Mouse (Mus musculus) hindbrain, embryonic 16.5 days (tissue): Measurements from ENCODE around the gene Rere. TPM values are rescaled to one million over a fixed set of nuclear protein-coding genes. Genes with fewer than 3 reads are reported as not detected.

Experiments used
- ATAC-seq: fragments of 200-750 bp; cut with Nextera tagmentation; 2 replicates; pipeline ENCODE4 v1.8.0; 2017; ENCODE audit warnings: moderate TSS enrichment, moderate library complexity
- H3K27ac ChIP-seq: fragments of 300-500 bp; sonication (generic); 2 replicates; pipeline ENCODE4 v1.5.1; 2014; ENCODE audit warnings: low read depth, mild to moderate bottlenecking, control low read depth, low read length, moderate library complexity
- H3K27me3 ChIP-seq: fragments of 300-500 bp; sonication (generic); replicated peaks from 2 replicates; pipeline ENCODE4 v1.6.1; 2014; ENCODE audit warnings: low read length; ENCODE audit not compliant: control insufficient read depth, insufficient read depth
- H3K36me3 ChIP-seq: fragments of 300-500 bp; sonication (generic); 2 replicates; pipeline ENCODE4 v1.6.1; 2014; ENCODE audit warnings: mild to moderate bottlenecking, low read length, moderate library complexity, mixed read lengths; ENCODE audit not compliant: control insufficient read depth, insufficient read depth
- H3K4me1 ChIP-seq: fragments of 300-500 bp; sonication (generic); 2 replicates; pipeline ENCODE4 v1.6.1; 2014; ENCODE audit warnings: low read depth, low read length; ENCODE audit not compliant: control insufficient read depth, insufficient read depth
- H3K4me2 ChIP-seq: fragments of 300-500 bp; sonication (generic); 2 replicates; pipeline ENCODE4 v1.6.1; 2014; ENCODE audit warnings: mild to moderate bottlenecking, low read length, control low read depth, moderate library complexity
- H3K4me3 ChIP-seq: fragments of 300-500 bp; sonication (generic); 2 replicates; pipeline ENCODE4 v1.5.1; 2014; ENCODE audit warnings: mild to moderate bottlenecking, low read length, control low read depth, moderate library complexity
- H3K9ac ChIP-seq: fragments of 300-500 bp; sonication (generic); 2 replicates; pipeline ENCODE4 v1.6.1; 2014; ENCODE audit warnings: low read depth, mild to moderate bottlenecking, control low read depth, low read length, moderate library complexity
- H3K9me3 ChIP-seq: fragments of 300-500 bp; sonication (generic); 2 replicates; pipeline ENCODE4 v1.6.1; 2014; ENCODE audit warnings: mild to moderate bottlenecking, low read length, moderate library complexity; ENCODE audit not compliant: control insufficient read depth
- WGBS: fragments of 180-500 bp; shearing (Covaris S2); extraction: QIAGEN DNeasy Blood & Tissue Kit; methylation state at CpG from one replicate; pipeline ENCODE4 v1.1.7; 2014; 5-methylcytosine and 5-hydroxymethylcytosine counted together
- polyA plus RNA-seq: library from polyadenylated mRNA; unstranded; fragments of >200 nt; fragmentation: Nextera tagmentation; extraction: Ambion mirVana; gene quantifications from 2 replicates; pipeline ENCODE4 v1.2.1, GENCODE M21; 2015

Rere gene
- polyA plus RNA-seq, 1 experiment from 2014 or later, result 25.4 TPM

DNA sequence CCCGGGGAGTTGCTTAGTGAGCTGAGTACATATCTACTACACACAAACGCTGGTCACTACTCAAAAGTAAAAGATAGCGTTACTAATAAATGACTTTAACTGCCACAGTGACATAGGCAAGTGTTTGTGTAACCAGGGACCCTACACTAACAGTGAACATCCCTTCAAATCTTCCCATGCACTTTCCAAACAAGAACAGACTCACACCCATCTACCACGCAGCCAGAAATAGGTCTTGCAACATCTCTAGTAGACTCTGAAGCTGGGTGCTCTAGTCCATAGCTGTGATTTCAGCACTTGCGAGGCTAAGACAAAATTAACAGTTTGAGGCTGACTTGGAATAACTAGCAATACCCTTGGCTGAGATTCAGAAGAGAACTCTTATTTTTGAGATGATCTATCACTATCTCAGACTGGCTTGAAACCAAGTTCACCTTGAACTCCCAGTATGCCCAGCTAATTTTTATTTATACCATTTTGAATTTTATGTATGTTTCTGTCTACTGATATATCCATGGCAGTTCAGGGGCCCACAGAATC lies 31.6 kb upstream of the Rere start:
- Histone ChIP-seq H3K27ac (peak overlapping the region; percentile 89), H3K36me3 (peaks cover 30% of the 10 kb centered on the region), H3K4me3 (no peak overlapping the region), H3K9me3 (no peaks in the 10 kb centered on the region), H3K9ac (no peak overlapping the region), H3K4me2 (no peak overlapping the region), H3K4me1 (peaks cover 22% of the 10 kb centered on the region), H3K27me3 (no peaks in the 10 kb centered on the region)
- ATAC-seq, result no peak
- 82% methylated on average over 5 of the region's 5 CpGs for WGBS

GRCm38 (mm10) chr4:150250549-150251422 lies 30.7 kb upstream of the Rere start:
- H3K27me3 ChIP-seq, result no peaks in the 10 kb centered on the region
- peak; percentile 63 for ATAC-seq
- H3K4me1 ChIP-seq, result peaks cover 27% of the 10 kb centered on the region
- no peak overlapping the region for H3K4me3 ChIP-seq
- no peaks in the 10 kb centered on the region for H3K9me3 ChIP-seq
- peak overlapping the region; percentile 13; the same call in 1 of the 2 replicates for H3K9ac ChIP-seq
- peak overlapping the region; percentile 89 for H3K27ac ChIP-seq
- peaks cover 26% of the 10 kb centered on the region for H3K36me3 ChIP-seq
- peak overlapping the region; percentile 43 for H3K4me2 ChIP-seq
- 12% methylated on average over 18 of the region's 18 CpGs for WGBS

DNA sequence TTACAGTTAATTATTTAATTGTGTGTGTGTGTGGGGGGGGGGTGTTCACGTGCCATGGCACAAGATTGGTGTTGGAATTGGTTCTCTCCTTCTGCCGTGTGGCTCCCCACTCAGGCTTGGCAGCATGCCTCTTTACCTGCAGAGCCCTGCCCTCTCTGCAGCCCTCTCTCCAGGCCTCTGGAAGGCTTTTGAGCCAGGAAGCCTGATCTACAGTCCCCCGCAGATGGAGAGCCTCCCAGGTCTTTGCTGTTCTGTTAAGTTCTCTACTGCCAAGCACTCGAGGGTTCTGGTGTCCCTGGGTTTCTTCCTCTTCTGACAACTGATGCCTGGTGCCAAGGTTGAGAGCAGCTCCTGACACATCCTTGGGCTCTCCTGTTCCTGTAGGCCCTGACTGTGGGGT lies 27.0 kb upstream of the Rere start:
- WGBS, result 51% methylated on average over 4 of the region's 4 CpGs
- peaks cover 41% of the 10 kb centered on the region for H3K4me1 ChIP-seq

GRCm38 (mm10) chr4:150255181-150255580 lies 26.3 kb upstream of the Rere start:
- no peak for ATAC-seq
- 69% methylated on average over 7 of the region's 7 CpGs for WGBS
- no peaks in the 10 kb centered on the region for H3K9me3 ChIP-seq
- no peak overlapping the region for H3K4me3 ChIP-seq
- H3K9ac ChIP-seq, result no peak overlapping the region
- peak overlapping the region; percentile 39 for H3K27ac ChIP-seq
- no peaks in the 10 kb centered on the region for H3K36me3 ChIP-seq
- H3K4me1 ChIP-seq, result peaks cover 39% of the 10 kb centered on the region
- no peak overlapping the region for H3K4me2 ChIP-seq
- no peaks in the 10 kb centered on the region for H3K27me3 ChIP-seq

More for the DNA sequence above, 27.0 kb upstream of the Rere start:
- Histone ChIP-seq H3K4me2 (no peak overlapping the region), H3K4me3 (no peak overlapping the region), H3K27me3 (no peaks in the 10 kb centered on the region), H3K9me3 (no peaks in the 10 kb centered on the region), H3K27ac (no peak overlapping the region), H3K36me3 (peaks cover 2% of the 10 kb centered on the region; the same call in 1 of the 2 replicates), H3K9ac (no peak overlapping the region)
- ATAC-seq, result no peak

GRCm38 (mm10) chr4:150257252-150258204 lies 23.9 kb upstream of the Rere start:
- peak overlapping the region; percentile 80 for H3K27ac ChIP-seq
- peak; percentile 73 for ATAC-seq
- H3K4me1 ChIP-seq, result peaks cover 22% of the 10 kb centered on the region
- no peaks in the 10 kb centered on the region for H3K9me3 ChIP-seq
- 32% methylated on average over 20 of the region's 20 CpGs for WGBS
- H3K36me3 ChIP-seq, result no peaks in the 10 kb centered on the region
- H3K4me3 ChIP-seq, result no peak overlapping the region
- H3K4me2 ChIP-seq, result no peak overlapping the region
- H3K9ac ChIP-seq, result peak overlapping the region; percentile 44
- no peaks in the 10 kb centered on the region for H3K27me3 ChIP-seq

DNA sequence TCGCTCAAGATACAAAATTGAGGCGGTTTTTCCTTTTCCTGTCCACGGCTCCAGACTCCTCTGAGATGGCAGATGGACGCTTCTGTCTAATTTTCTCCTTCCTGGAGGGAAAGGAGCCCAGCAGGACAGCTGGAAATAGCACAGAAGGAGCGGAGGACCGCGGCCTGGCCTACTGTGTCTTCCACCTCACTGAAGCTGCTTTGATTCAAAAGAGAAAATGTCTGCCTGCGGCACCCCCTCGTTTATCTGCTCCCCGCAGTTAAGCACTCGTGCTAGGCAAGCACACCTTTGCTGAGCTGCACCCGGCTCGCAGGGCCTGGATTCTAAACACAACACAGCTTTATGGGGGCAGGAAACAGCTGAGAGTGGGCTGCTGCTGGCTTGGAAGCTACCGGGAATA lies 23.1 kb upstream of the Rere start:
- no peak overlapping the region for H3K4me3 ChIP-seq
- no peaks in the 10 kb centered on the region for H3K27me3 ChIP-seq
- H3K4me1 ChIP-seq, result peaks cover 22% of the 10 kb centered on the region
- no peak for ATAC-seq
- peak overlapping the region; percentile 80 for H3K27ac ChIP-seq
- H3K36me3 ChIP-seq, result no peaks in the 10 kb centered on the region
- WGBS, result 39% methylated on average over 14 of the region's 14 CpGs
- H3K4me2 ChIP-seq, result no peak overlapping the region
- no peaks in the 10 kb centered on the region for H3K9me3 ChIP-seq
- H3K9ac ChIP-seq, result peak overlapping the region; percentile 44; the same call in 1 of the 2 replicates

GRCm38 (mm10) chr4:150259577-150259976 lies 21.9 kb upstream of the Rere start:
- WGBS, result 90% methylated on average over 7 of the region's 7 CpGs
- ATAC-seq, result no peak

GRCm38 (mm10) chr4:150260111-150260510 lies 21.3 kb upstream of the Rere start:
- Histone ChIP-seq H3K36me3 (no peaks in the 10 kb centered on the region), H3K9ac (no peak overlapping the region), H3K27ac (no peak overlapping the region), H3K4me1 (peaks cover 18% of the 10 kb centered on the region), H3K4me3 (no peak overlapping the region), H3K9me3 (no peaks in the 10 kb centered on the region), H3K4me2 (no peak overlapping the region), H3K27me3 (no peaks in the 10 kb centered on the region)
- no peak for ATAC-seq
- 40% methylated on average over 7 of the region's 7 CpGs for WGBS

More at GRCm38 (mm10) chr4:150259577-150259976, 21.9 kb upstream of the Rere start:
- Histone ChIP-seq H3K9ac (no peak overlapping the region), H3K4me3 (no peak overlapping the region), H3K9me3 (no peaks in the 10 kb centered on the region), H3K27me3 (no peaks in the 10 kb centered on the region), H3K36me3 (no peaks in the 10 kb centered on the region), H3K4me1 (peaks cover 22% of the 10 kb centered on the region), H3K4me2 (no peak overlapping the region), H3K27ac (no peak overlapping the region)
